Mouse (Mus musculus): ENCODE results near the gene C1ql3. TPM values are rescaled to one million over a fixed set of nuclear protein-coding genes. Genes with fewer than 3 reads are reported as not detected.

The C1ql3 gene
- total and polyA plus RNA-seq, 3 experiments: 0.06 TPM; not detected in 2

DNA sequence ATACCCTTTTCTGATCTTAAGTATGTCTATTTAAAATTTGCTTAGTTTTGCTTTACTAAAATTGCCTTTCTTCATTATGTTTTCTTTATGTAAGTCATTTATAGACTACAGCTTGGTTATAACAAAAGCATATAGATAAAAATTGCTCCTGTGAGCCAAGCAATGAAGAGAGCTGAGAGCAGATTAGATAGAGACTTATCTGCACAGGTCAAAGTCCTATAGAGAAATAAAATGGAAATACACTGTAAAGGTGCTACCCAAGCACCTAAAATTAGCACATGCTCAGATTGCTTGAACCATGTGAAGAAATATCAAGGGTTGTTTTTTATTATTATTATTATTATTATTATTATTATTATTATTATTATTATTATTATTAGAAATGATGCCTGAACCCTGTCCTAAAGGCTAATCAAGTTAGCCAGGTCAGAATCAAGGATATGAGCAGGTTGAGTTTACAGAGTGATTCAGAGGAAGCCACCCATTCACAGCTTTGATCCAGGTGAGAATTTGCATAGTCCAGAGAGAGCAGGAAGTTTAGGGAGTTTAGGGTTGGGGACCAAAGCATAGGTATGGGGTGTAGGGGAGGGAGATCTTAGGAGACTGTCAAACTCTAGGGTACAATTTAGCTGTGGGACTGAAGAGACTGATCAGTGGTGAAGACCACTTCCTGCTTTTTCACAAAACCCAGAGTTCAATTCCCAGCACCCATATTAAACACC lies 54.7 kb downstream of the C1ql3 start:
- no peak for DNase-seq (ENCODE audit: low read depth, low spot score)
- Histone ChIP-seq H3K4me3 (ENCODE audit: control insufficient read depth in 1 of 2, insufficient read depth in 1 of 2, low read depth in 2 of 2, low read length in 2 of 2) (no peak overlapping the region), H3K9me3 (replicated peaks; ENCODE audit: insufficient read depth, low read length) (no peaks in the 10 kb centered on the region), H3K9ac (ENCODE audit: control insufficient read depth, low read depth, low read length, poor library complexity, severe bottlenecking) (no peak overlapping the region), H3K36me3 (ENCODE audit: control insufficient read depth in 1 of 2, insufficient read depth in 2 of 2, low read length in 2 of 2) (no peaks in the 10 kb centered on the region), H3K27me3 (ENCODE audit: control insufficient read depth in 1 of 2, insufficient read depth in 2 of 2, low read length in 2 of 2) (no peaks in the 10 kb centered on the region), H3K27ac (ENCODE audit: control insufficient read depth, low read depth, low read length) (no peak overlapping the region), H3K4me1 (ENCODE audit: control insufficient read depth in 1 of 2, insufficient read depth in 2 of 2, low read length in 2 of 2) (no peaks in the 10 kb centered on the region), H3K79me2 (ENCODE audit: control insufficient read depth, insufficient read depth, low read length, poor library complexity) (no peaks in the 10 kb centered on the region)
- TF ChIP-seq RCOR1 (IDR thresholded peaks at IDR 0.05; ENCODE audit: low read depth, low read length): no peak
- no peak for TF ChIP-seq POLR2A (IDR thresholded peaks at IDR 0.05; ENCODE audit: control insufficient read depth in 1 of 2, insufficient read depth in 1 of 2, low read depth in 1 of 2, low read length in 2 of 2, poor library complexity in 1 of 2)
- no peak for TF ChIP-seq ZMIZ1 (IDR thresholded peaks at IDR 0.05; ENCODE audit: low read depth, low read length)
- no peak for TF ChIP-seq SMC3 (IDR thresholded peaks at IDR 0.05; ENCODE audit: low read depth, low read length)
- TF ChIP-seq NRF1 (IDR thresholded peaks at IDR 0.05; ENCODE audit: insufficient read depth, low read depth, low read length, poor library complexity, severe bottlenecking): no peak
- no peak for TF ChIP-seq GABPA (IDR thresholded peaks at IDR 0.05; ENCODE audit: low read depth, low read length)
- TF ChIP-seq ZC3H11A (IDR thresholded peaks at IDR 0.05; ENCODE audit: low read depth, low read length): no peak
- no peak for TF ChIP-seq ZKSCAN1 (IDR thresholded peaks at IDR 0.05; ENCODE audit: low read depth, low read length)
- TF ChIP-seq ELF1 (IDR thresholded peaks at IDR 0.05; ENCODE audit: low read depth, low read length): no peak
- TF ChIP-seq MAX (IDR thresholded peaks at IDR 0.05; ENCODE audit: low read length): no peak

Other genes starting within 250 kb of the C1ql3 start
- 16.3 and 19.6 TPM in 2 replicates for gene Pter, start 87.8 kb downstream of the C1ql3 start, total RNA-seq (2012; rRNA removed)
- 10 to 100 TPM in 1 of 2 experiments, not detected in 1; 19.4 TPM for gene Pter, start 87.8 kb downstream of the C1ql3 start, polyA plus RNA-seq (2012; ENCODE audit: insufficient read depth in 1 of 2, insufficient read length in 2 of 2, low read depth in 1 of 2, low replicate concordance in 2 of 2, missing spikeins in 1 of 2)